Mouse (Mus musculus) neural tube, embryonic 11.5 days (tissue): Measurements from ENCODE around the gene Agap2. TPM values are rescaled to one million over a fixed set of nuclear protein-coding genes. Genes with fewer than 3 reads are reported as not detected.

Experiments used
- ATAC-seq: fragments of 200-750 bp; cut with Nextera tagmentation; 2 replicates; pipeline ENCODE4 v1.8.0; 2017; ENCODE audit warnings: moderate number of reproducible peaks, mild to moderate bottlenecking, moderate TSS enrichment, moderate library complexity; ENCODE audit not compliant: insufficient read depth, low FRiP score, low TSS enrichment
- DNase-seq: peaks from one replicate; pipeline ENCODE4 v3.0.0-alpha.2; 2015; ENCODE audit warnings: low spot score
- H3K27ac ChIP-seq: fragments of 300-500 bp; sonication (generic); 2 replicates; pipeline ENCODE4 v1.5.1; 2014; ENCODE audit warnings: low read depth, mild to moderate bottlenecking, low read length
- H3K27me3 ChIP-seq: fragments of 300-500 bp; sonication (generic); 2 replicates; pipeline ENCODE4 v1.6.1; 2014; ENCODE audit warnings: mild to moderate bottlenecking, low read length, mixed read lengths; ENCODE audit not compliant: control insufficient read depth, insufficient read depth
- H3K36me3 ChIP-seq: fragments of 300-500 bp; sonication (generic); 2 replicates; pipeline ENCODE4 v1.6.1; 2014; ENCODE audit warnings: mild to moderate bottlenecking, low read length, moderate library complexity, mixed read lengths; ENCODE audit not compliant: control insufficient read depth, insufficient read depth
- H3K4me1 ChIP-seq: fragments of 300-500 bp; sonication (generic); 2 replicates; pipeline ENCODE4 v1.6.1; 2014; ENCODE audit warnings: low read length, mixed read lengths; ENCODE audit not compliant: control insufficient read depth, insufficient read depth
- H3K4me2 ChIP-seq: fragments of 300-500 bp; sonication (generic); 2 replicates; pipeline ENCODE4 v1.6.1; 2014; ENCODE audit warnings: low read depth, mild to moderate bottlenecking, moderate library complexity
- H3K4me3 ChIP-seq: fragments of 300-500 bp; sonication (generic); 2 replicates; pipeline ENCODE4 v1.5.1; 2014; ENCODE audit warnings: low read depth, low read length
- H3K9ac ChIP-seq: fragments of 300-500 bp; sonication (generic); 2 replicates; pipeline ENCODE4 v1.6.1; 2014; ENCODE audit warnings: mild to moderate bottlenecking, low read length
- H3K9me3 ChIP-seq: fragments of 300-500 bp; sonication (generic); 2 replicates; pipeline ENCODE4 v1.6.1; 2016; ENCODE audit warnings: low read length; ENCODE audit not compliant: control insufficient read depth
- WGBS: fragments of 180-500 bp; shearing (Covaris S2); extraction: QIAGEN DNeasy Blood & Tissue Kit; methylation state at CpG from one replicate; pipeline ENCODE4 v1.1.7; 2014; 5-methylcytosine and 5-hydroxymethylcytosine counted together
- polyA plus RNA-seq: library from polyadenylated mRNA; unstranded; fragments of >200 nt; fragmentation: Nextera tagmentation; extraction: Ambion mirVana; gene quantifications from 2 replicates; pipeline ENCODE4 v1.2.1, GENCODE M21; 2014

Agap2 gene
- polyA plus RNA-seq, 1 experiment from 2014 or later: 0.94 TPM

GRCm38 (mm10) chr10:127118470-127118869 is 43.4 kb downstream of the Agap2 start:
- H3K4me3 ChIP-seq: no peak overlapping the region
- no peak for DNase-seq
- H3K9me3 ChIP-seq: no peaks in the 10 kb centered on the region
- no peak for ATAC-seq
- H3K27me3 ChIP-seq: no peaks in the 10 kb centered on the region
- no peak overlapping the region for H3K27ac ChIP-seq
- no peak overlapping the region for H3K4me2 ChIP-seq
- H3K4me1 ChIP-seq: peaks cover 15% of the 10 kb centered on the region
- 95% methylated on average over 11 of the region's 11 CpGs for WGBS
- peaks cover 9% of the 10 kb centered on the region for H3K36me3 ChIP-seq
- no peak overlapping the region for H3K9ac ChIP-seq

GRCm38 (mm10) chr10:127119229-127119628 is 44.1 kb downstream of the Agap2 start:
- ATAC-seq (no peak), DNase-seq (no peak)
- H3K4me2 ChIP-seq: no peak overlapping the region
- no peaks in the 10 kb centered on the region for H3K9me3 ChIP-seq
- H3K27me3 ChIP-seq: no peaks in the 10 kb centered on the region
- H3K36me3 ChIP-seq: peaks cover 9% of the 10 kb centered on the region
- H3K4me3 ChIP-seq: no peak overlapping the region
- 96% methylated on average over 10 of the region's 10 CpGs for WGBS
- H3K27ac ChIP-seq: no peak overlapping the region
- no peak overlapping the region for H3K9ac ChIP-seq
- H3K4me1 ChIP-seq: peaks cover 15% of the 10 kb centered on the region

GRCm38 (mm10) chr10:127120301-127121065 is 45.4 kb downstream of the Agap2 start:
- Histone ChIP-seq H3K27me3 (no peaks in the 10 kb centered on the region), H3K4me3 (peak overlapping the region; percentile 72), H3K36me3 (peaks cover 9% of the 10 kb centered on the region), H3K4me1 (peaks cover 15% of the 10 kb centered on the region), H3K9ac (peak overlapping the region; percentile 70), H3K4me2 (peak overlapping the region; percentile 94), H3K9me3 (no peaks in the 10 kb centered on the region), H3K27ac (no peak overlapping the region)
- 3% methylated on average over 34 of the region's 34 CpGs for WGBS
- DNase-seq (no peak), ATAC-seq (peak; percentile 48; the same call in 1 of the 2 replicates)

GRCm38 (mm10) chr10:127121066-127121477 is 46.0 kb downstream of the Agap2 start, which contains the start of gene Os9:
Gene Os9, minus strand, starts transcription at chr10:127121131.
- no peaks in the 10 kb centered on the region for H3K27me3 ChIP-seq
- DNase-seq: peak; percentile 98
- H3K36me3 ChIP-seq: peaks cover 7% of the 10 kb centered on the region
- peak; percentile 97 for ATAC-seq
- WGBS: 0% methylated on average over 19 of the region's 19 CpGs
- H3K4me2 ChIP-seq: peak within 1 kb of the TSS; percentile 94
- no peak within 1 kb of the TSS for H3K27ac ChIP-seq
- H3K9ac ChIP-seq: peak within 1 kb of the TSS; percentile 70
- H3K4me1 ChIP-seq: peaks cover 15% of the 10 kb centered on the region
- no peaks in the 10 kb centered on the region for H3K9me3 ChIP-seq
- peak within 1 kb of the TSS; percentile 72 for H3K4me3 ChIP-seq

GRCm38 (mm10) chr10:127122018-127122417 is 46.9 kb downstream of the Agap2 start:
- Histone ChIP-seq H3K4me3 (no peak overlapping the region), H3K36me3 (peaks cover 6% of the 10 kb centered on the region; the same call in 1 of the 2 replicates), H3K4me1 (peaks cover 15% of the 10 kb centered on the region), H3K27me3 (no peaks in the 10 kb centered on the region), H3K9ac (0 out of 2 replicates have a peak overlapping the region, but pooled peaks have one; percentile 6), H3K9me3 (no peaks in the 10 kb centered on the region), H3K4me2 (peak overlapping the region; percentile 22; the same call in 1 of the 2 replicates), H3K27ac (no peak overlapping the region)
- DNase-seq: no peak
- 81% methylated on average over 3 of the region's 3 CpGs for WGBS
- no peak for ATAC-seq

- DNase-seq (peak; percentile 54), ATAC-seq (no peak)
- 12% methylated on average over 13 of the region's 13 CpGs for WGBS
- peaks cover 15% of the 10 kb centered on the region for H3K4me1 ChIP-seq
- H3K36me3 ChIP-seq: 0 out of 2 replicates have a peak, but pooled peaks cover 4% of the 10 kb centered on the region
- H3K4me3 ChIP-seq: peak overlapping the region; percentile 19
- no peaks in the 10 kb centered on the region for H3K9me3 ChIP-seq
- H3K9ac ChIP-seq: peak overlapping the region; percentile 39; the same call in 1 of the 2 replicates
- peak overlapping the region; percentile 49 for H3K4me2 ChIP-seq
- H3K27ac ChIP-seq: 0 out of 2 replicates have a peak overlapping the region, but pooled peaks have one; percentile 34
- no peaks in the 10 kb centered on the region for H3K27me3 ChIP-seq
These were observed 47.8 kb downstream of the Agap2 start for GRCm38 (mm10) chr10:127122784-127123435.

- H3K4me3 ChIP-seq: peak overlapping the region; percentile 19
- peak overlapping the region; percentile 49 for H3K4me2 ChIP-seq
- H3K27ac ChIP-seq: no peak overlapping the region
- 0 out of 2 replicates have a peak overlapping the region, but pooled peaks have one; percentile 39 for H3K9ac ChIP-seq
- no peak for ATAC-seq
- H3K4me1 ChIP-seq: peaks cover 15% of the 10 kb centered on the region
- 0 out of 2 replicates have a peak, but pooled peaks cover 4% of the 10 kb centered on the region for H3K36me3 ChIP-seq
- DNase-seq: peak; percentile 62
- 12% methylated on average over 4 of the region's 4 CpGs for WGBS
- no peaks in the 10 kb centered on the region for H3K9me3 ChIP-seq
- H3K27me3 ChIP-seq: no peaks in the 10 kb centered on the region
These were observed 48.3 kb downstream of the Agap2 start for GRCm38 (mm10) chr10:127123436-127123805.

GRCm38 (mm10) chr10:127125210-127126001 is 50.3 kb downstream of the Agap2 start:
- no peaks in the 10 kb centered on the region for H3K36me3 ChIP-seq
- H3K27ac ChIP-seq: no peak overlapping the region
- no peaks in the 10 kb centered on the region for H3K27me3 ChIP-seq
- no peak overlapping the region for H3K4me2 ChIP-seq
- DNase-seq (peak; percentile 21), ATAC-seq (no peak)
- H3K4me3 ChIP-seq: no peak overlapping the region
- peaks cover 10% of the 10 kb centered on the region for H3K4me1 ChIP-seq
- WGBS: 79% methylated on average over 9 of the region's 9 CpGs
- H3K9ac ChIP-seq: no peak overlapping the region
- H3K9me3 ChIP-seq: no peaks in the 10 kb centered on the region
